Mouse (Mus musculus) erythroblast, embryonic 14.5 days (primary cell): ENCODE results near the gene Tut1. TPM values are rescaled to one million over a fixed set of nuclear protein-coding genes. Genes with fewer than 3 reads are reported as not detected.
"Not testable (repeated sequence)": the region's sequence is repeated elsewhere in the genome, so short reads cannot be mapped to it uniquely, and the experiment has no call there.

ENCODE experiments used
- H3K27me3 ChIP-seq: 2 replicates; pipeline ENCODE4 v1.6.1; 2012; ENCODE audit warnings: inconsistent platforms; ENCODE audit not compliant: control insufficient read depth
- H3K36me3 ChIP-seq: 2 replicates; pipeline ENCODE4 v1.6.1; 2012; ENCODE audit warnings: mild to moderate bottlenecking, inconsistent platforms; ENCODE audit not compliant: control insufficient read depth
- H3K4me1 ChIP-seq: 2 replicates; pipeline ENCODE4 v1.6.1; 2012; ENCODE audit warnings: inconsistent platforms; ENCODE audit not compliant: control insufficient read depth
- H3K4me3 ChIP-seq: replicated peaks from 2 replicates; pipeline ENCODE3; 2012; ENCODE audit warnings: moderate library complexity, mild to moderate bottlenecking, inconsistent platforms
- H3K9me3 ChIP-seq: 2 replicates; pipeline ENCODE4 v1.6.1; 2012; ENCODE audit warnings: low read length, inconsistent platforms, mixed read lengths; ENCODE audit not compliant: control insufficient read depth
- GATA1 ChIP-seq: IDR thresholded peaks from 2 replicates; pipeline ENCODE4 v1.6.1; 2012; ENCODE audit warnings: low read length, inconsistent platforms, mixed read lengths
- TAL1 ChIP-seq: IDR thresholded peaks from 3 replicates; pipeline ENCODE4 v1.6.1; 2012; ENCODE audit warnings: low read length, inconsistent platforms, mixed read lengths
- polyA plus RNA-seq: library from polyadenylated mRNA; stranded (reverse); fragments of >175 nt; gene quantifications from 2 replicates; pipeline ENCODE4 v1.2.3, GENCODE M21; 2012

Tut1 gene
- polyA plus RNA-seq, 1 experiment: 1.6 TPM

- no peaks in the 10 kb centered on the region for H3K9me3 ChIP-seq
- H3K27me3 ChIP-seq: peaks cover 34% of the 10 kb centered on the region
- H3K36me3 ChIP-seq: no peaks in the 10 kb centered on the region
- H3K4me3 ChIP-seq: no peak overlapping the region
- peaks cover 43% of the 10 kb centered on the region for H3K4me1 ChIP-seq
- TF ChIP-seq TAL1: no peak
- TF ChIP-seq GATA1: no peak
Measured at GRCm38 (mm10) chr19:8993625-8993912, 39.9 kb downstream of the Tut1 start.

- Histone ChIP-seq H3K4me1 (peaks cover 34% of the 10 kb centered on the region), H3K36me3 (no peaks in the 10 kb centered on the region), H3K4me3 (no peak overlapping the region), H3K9me3 (no peaks in the 10 kb centered on the region), H3K27me3 (peaks cover 20% of the 10 kb centered on the region)
- TF ChIP-seq GATA1 (no peak), TAL1 (no peak)
Measured at GRCm38 (mm10) chr19:8994813-8995607, 41.4 kb downstream of the Tut1 start.

GRCm38 (mm10) chr19:8996601-8997000 is 43.0 kb downstream of the Tut1 start:
- Histone ChIP-seq H3K9me3 (no peaks in the 10 kb centered on the region), H3K27me3 (peaks cover 4% of the 10 kb centered on the region), H3K4me3 (no peak overlapping the region), H3K4me1 (peaks cover 29% of the 10 kb centered on the region), H3K36me3 (no peaks in the 10 kb centered on the region)
- TF ChIP-seq TAL1: no peak
- TF ChIP-seq GATA1: no peak

- H3K27me3 ChIP-seq: no peaks in the 10 kb centered on the region; the same call in 1 of the 2 replicates
- no peak overlapping the region for H3K4me3 ChIP-seq
- no peak for TF ChIP-seq TAL1
- TF ChIP-seq GATA1: no peak
- H3K9me3 ChIP-seq: no peaks in the 10 kb centered on the region
- H3K36me3 ChIP-seq: no peaks in the 10 kb centered on the region
- H3K4me1 ChIP-seq: peaks cover 29% of the 10 kb centered on the region
Measured at GRCm38 (mm10) chr19:8997546-8997945, 43.9 kb downstream of the Tut1 start.

GRCm38 (mm10) chr19:8998546-8998945 is 44.9 kb downstream of the Tut1 start:
- Histone ChIP-seq H3K4me3 (no peak overlapping the region), H3K9me3 (no peaks in the 10 kb centered on the region), H3K27me3 (no peaks in the 10 kb centered on the region), H3K4me1 (peaks cover 23% of the 10 kb centered on the region), H3K36me3 (no peaks in the 10 kb centered on the region)
- no peak for TF ChIP-seq GATA1
- no peak for TF ChIP-seq TAL1

- no peaks in the 10 kb centered on the region for H3K27me3 ChIP-seq
- no peak overlapping the region for H3K4me3 ChIP-seq
- peaks cover 23% of the 10 kb centered on the region for H3K4me1 ChIP-seq
- H3K9me3 ChIP-seq: no peaks in the 10 kb centered on the region
- no peak for TF ChIP-seq GATA1
- H3K36me3 ChIP-seq: no peaks in the 10 kb centered on the region
Measured at GRCm38 (mm10) chr19:8999223-8999622, 45.6 kb downstream of the Tut1 start.

- not testable (repeated sequence) for H3K4me1 ChIP-seq, H3K9me3 ChIP-seq, H3K27me3 ChIP-seq, H3K4me3 ChIP-seq, H3K36me3 ChIP-seq
Measured at GRCm38 (mm10) chr19:9006915-9007314, 53.3 kb downstream of the Tut1 start.

Other genes starting within 250 kb of the Tut1 start
- gene Slc3a2, start 230.5 kb upstream of the Tut1 start, polyA plus RNA-seq: 33.5 and 37.4 TPM in 2 replicates
- 1.7 and 2.5 TPM in 2 replicates for gene Wdr74, start 218.0 kb upstream of the Tut1 start, polyA plus RNA-seq
- gene 1700092M07Rik, start 213.1 kb upstream of the Tut1 start, polyA plus RNA-seq: not detected in 2 replicates
- gene Stx5a, start 212.4 kb upstream of the Tut1 start, polyA plus RNA-seq: 3.3 and 3.6 TPM in 2 replicates
- gene Nxf1, start 196.8 kb upstream of the Tut1 start, polyA plus RNA-seq: 2.9 and 3.0 TPM in 2 replicates
- gene Tmem223, start 182.9 kb upstream of the Tut1 start, polyA plus RNA-seq: 4.9 and 5.0 TPM in 2 replicates
- gene Tmem179b, start 179.4 kb upstream of the Tut1 start, polyA plus RNA-seq: 10.3 and 14.4 TPM in 2 replicates
- 4.1 and 4.7 TPM in 2 replicates for gene Taf6l, start 167.4 kb upstream of the Tut1 start, polyA plus RNA-seq
- 0.36 and 0.84 TPM in 2 replicates for gene Polr2g, start 155.3 kb upstream of the Tut1 start, polyA plus RNA-seq
- 0.06 and 0.07 TPM in 2 replicates for gene Zbtb3, start 151.3 kb upstream of the Tut1 start, polyA plus RNA-seq
- 0.24 TPM in 2 replicates for gene Ttc9c, start 134.5 kb upstream of the Tut1 start, polyA plus RNA-seq
- 8.6 and 10.2 TPM in 2 replicates for gene Hnrnpul2, start 133.8 kb upstream of the Tut1 start, polyA plus RNA-seq
- 0.10 TPM in 1 of 2 replicates, not detected in the other for gene AC129217.1, start 124.1 kb upstream of the Tut1 start, polyA plus RNA-seq
- 4.6 and 6.4 TPM in 2 replicates for gene Bscl2, start 116.4 kb upstream of the Tut1 start, polyA plus RNA-seq
- not detected in 2 replicates for gene Gng3, start 114.7 kb upstream of the Tut1 start, polyA plus RNA-seq
- not detected in 2 replicates for gene Lrrn4cl, start 103.1 kb upstream of the Tut1 start, polyA plus RNA-seq
- 19.4 and 19.7 TPM in 2 replicates for gene Ubxn1, start 82.4 kb upstream of the Tut1 start, polyA plus RNA-seq
- gene Uqcc3, start 72.9 kb upstream of the Tut1 start, polyA plus RNA-seq: 3.7 and 3.8 TPM in 2 replicates
- gene Lbhd1, start 70.1 kb upstream of the Tut1 start, polyA plus RNA-seq: 0.01 and 0.03 TPM in 2 replicates
- not detected in 2 replicates for gene Gm49403, start 69.9 kb upstream of the Tut1 start, polyA plus RNA-seq
- 6.6 and 7.7 TPM in 2 replicates for gene 1810009A15Rik, start 65.0 kb upstream of the Tut1 start, polyA plus RNA-seq
- gene Gm49416, start 64.9 kb upstream of the Tut1 start, polyA plus RNA-seq: not detected in 2 replicates
- gene Ints5, start 60.8 kb upstream of the Tut1 start, polyA plus RNA-seq: 3.1 and 3.7 TPM in 2 replicates
- 1.9 and 2.5 TPM in 2 replicates for gene Ganab, start 55.8 kb upstream of the Tut1 start, polyA plus RNA-seq
- gene B3gat3, start 33.5 kb upstream of the Tut1 start, polyA plus RNA-seq: 15.8 and 16.4 TPM in 2 replicates
- gene Rom1, start 24.5 kb upstream of the Tut1 start, polyA plus RNA-seq: 0.42 and 0.57 TPM in 2 replicates
- gene Eml3, start 24.3 kb upstream of the Tut1 start, polyA plus RNA-seq: 1.3 and 1.4 TPM in 2 replicates
- 2.2 and 3.4 TPM in 2 replicates for gene Mta2, start 12.0 kb upstream of the Tut1 start, polyA plus RNA-seq
- gene Eef1g, start 13.2 kb downstream of the Tut1 start, polyA plus RNA-seq: 5.4 and 8.2 TPM in 2 replicates
- 0.01 and 0.05 TPM in 2 replicates for gene Ahnak, start 35.4 kb downstream of the Tut1 start, polyA plus RNA-seq
- not detected in 2 replicates for gene Scgb1a1, start 134.1 kb downstream of the Tut1 start, polyA plus RNA-seq
- 2.1 and 3.6 TPM in 2 replicates for gene Asrgl1, start 181.8 kb downstream of the Tut1 start, polyA plus RNA-seq